Mouse (Mus musculus): ENCODE results near the gene Slc6a6. TPM values are rescaled to one million over a fixed set of nuclear protein-coding genes. Genes with fewer than 3 reads are reported as not detected.

The Slc6a6 gene
- total and polyA plus RNA-seq, 3 experiments: 0.03 to 2.8 TPM; not detected in 1

DNA sequence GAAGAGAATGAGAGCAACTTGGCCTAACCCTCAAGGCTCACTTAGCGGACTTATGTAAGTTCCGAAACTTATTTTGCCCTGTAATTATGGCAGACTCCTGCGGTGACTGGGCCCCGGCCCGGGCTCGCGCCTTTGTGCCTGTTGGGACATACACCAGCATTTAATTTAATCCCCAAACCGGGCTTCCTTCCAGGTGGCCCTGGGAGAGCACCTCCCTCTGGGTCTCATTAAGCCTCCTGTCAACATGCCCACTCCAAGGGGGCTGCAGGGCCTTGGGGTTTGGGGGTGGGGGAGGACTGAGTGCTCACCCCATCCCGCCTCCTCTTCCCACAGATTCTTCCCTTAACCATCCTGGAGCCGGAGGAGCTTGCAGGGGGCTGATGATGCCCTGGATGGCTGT is 37.8 kb upstream of the Slc6a6 start:
- no peak for DNase-seq (ENCODE audit: low spot score)
- Histone ChIP-seq H3K9me3 (replicated peaks) (no peaks in the 10 kb centered on the region), H3K36me3 (replicated peaks) (no peaks in the 10 kb centered on the region), H3K4me1 (ENCODE audit: insufficient read depth, low read depth, low read length) (no peaks in the 10 kb centered on the region), H3K4me3 (ENCODE audit: low read depth, low read length) (no peak overlapping the region), H3K27me3 (ENCODE audit: insufficient read depth, low read length) (no peaks in the 10 kb centered on the region)
- TF ChIP-seq GATA2 (IDR thresholded peaks at IDR 0.05; ENCODE audit: borderline replicate concordance, low read depth, low read length): no peak
- ATAC-seq (ENCODE audit: extremely low read depth, insufficient number of reproducible peaks, low FRiP score, poor library complexity, severe bottlenecking): no peak

DNA sequence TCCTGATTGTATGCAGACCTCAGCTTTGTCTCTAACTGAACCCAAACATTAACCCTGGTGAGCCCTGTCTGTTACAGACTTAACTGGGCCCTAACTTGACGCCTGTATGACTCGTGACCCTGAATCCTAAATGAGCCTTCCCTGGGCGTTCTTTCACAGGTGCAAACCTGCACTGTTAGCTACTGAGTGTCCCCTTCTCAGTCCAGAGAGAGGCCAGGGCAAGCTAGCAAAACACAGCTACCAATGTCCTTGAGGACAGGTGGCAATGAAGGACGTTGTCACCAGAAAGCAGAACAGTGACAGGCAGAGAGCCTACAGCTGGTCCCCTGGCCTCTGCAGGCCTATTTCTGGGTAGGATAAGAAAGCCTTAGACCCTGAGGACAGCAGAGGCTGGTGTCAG is 37.0 kb upstream of the Slc6a6 start:
- TF ChIP-seq TAL1 (conservative IDR thresholded peaks at IDR 0.05; ENCODE audit: low read depth, low read length) (no peak), GATA2 (IDR thresholded peaks at IDR 0.05; ENCODE audit: borderline replicate concordance, low read depth, low read length) (no peak), POLR2AphosphoS5 (IDR thresholded peaks at IDR 0.05; ENCODE audit: insufficient replicate concordance, low read depth, low read length) (no peak), GATA1 (IDR thresholded peaks at IDR 0.05; ENCODE audit: borderline replicate concordance, low read length) (no peak), CTCF (IDR thresholded peaks at IDR 0.05; ENCODE audit: low read depth, low read length) (no peak)
- no peak for DNase-seq (ENCODE audit: low spot score)
- H3K27me3 ChIP-seq (ENCODE audit: insufficient read depth, low read length): no peaks in the 10 kb centered on the region
- no peak overlapping the region for H3K4me3 ChIP-seq (ENCODE audit: low read depth, low read length)
- H3K36me3 ChIP-seq (replicated peaks): no peaks in the 10 kb centered on the region
- H3K9me3 ChIP-seq (replicated peaks): no peaks in the 10 kb centered on the region
- no peak for ATAC-seq (ENCODE audit: extremely low read depth, insufficient number of reproducible peaks, low FRiP score, poor library complexity, severe bottlenecking)
- H3K4me1 ChIP-seq (ENCODE audit: insufficient read depth, low read depth, low read length): no peaks in the 10 kb centered on the region

GRCm38 (mm10) chr6:91647385-91647791 is 36.5 kb upstream of the Slc6a6 start:
- TF ChIP-seq CTCF (IDR thresholded peaks at IDR 0.05; ENCODE audit: low read depth, low read length): no peak
- TF ChIP-seq POLR2AphosphoS5 (IDR thresholded peaks at IDR 0.05; ENCODE audit: insufficient replicate concordance, low read depth, low read length): no peak
- TF ChIP-seq GATA1 (IDR thresholded peaks at IDR 0.05; ENCODE audit: borderline replicate concordance, low read length): no peak
- no peak for TF ChIP-seq TAL1 (conservative IDR thresholded peaks at IDR 0.05; ENCODE audit: low read depth, low read length)
- TF ChIP-seq GATA2 (IDR thresholded peaks at IDR 0.05; ENCODE audit: borderline replicate concordance, low read depth, low read length): no peak
- Histone ChIP-seq H3K4me1 (ENCODE audit: insufficient read depth, low read depth, low read length) (no peaks in the 10 kb centered on the region), H3K27me3 (ENCODE audit: insufficient read depth, low read length) (no peaks in the 10 kb centered on the region), H3K36me3 (replicated peaks) (no peaks in the 10 kb centered on the region), H3K9me3 (replicated peaks) (no peaks in the 10 kb centered on the region), H3K4me3 (ENCODE audit: low read depth, low read length) (no peak overlapping the region)
- DNase-seq (ENCODE audit: low spot score) (no peak), ATAC-seq (ENCODE audit: extremely low read depth, insufficient number of reproducible peaks, low FRiP score, poor library complexity, severe bottlenecking) (no peak)

DNA sequence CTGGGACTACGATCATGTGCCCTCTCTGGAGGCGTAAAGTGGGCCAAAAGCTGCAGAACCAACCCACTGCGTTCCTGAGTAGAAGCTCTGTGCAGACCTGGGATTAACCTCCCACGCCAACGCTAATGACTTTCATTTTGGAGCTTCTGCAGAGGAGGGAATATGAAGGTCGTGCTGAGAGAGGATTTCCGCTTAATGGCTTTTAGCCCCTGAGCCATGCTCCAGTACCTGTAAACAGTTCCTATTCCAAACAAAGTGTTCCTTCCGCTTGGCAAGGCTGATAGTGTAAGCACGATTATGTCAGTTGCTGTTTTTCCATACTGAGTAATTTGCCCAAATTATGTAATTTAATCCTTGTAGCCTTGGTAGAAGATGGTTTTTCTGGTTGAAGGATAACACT is 33.6 kb upstream of the Slc6a6 start:
- no peak for TF ChIP-seq GATA2 (IDR thresholded peaks at IDR 0.05; ENCODE audit: borderline replicate concordance, low read depth, low read length)
- no peak for TF ChIP-seq TAL1 (conservative IDR thresholded peaks at IDR 0.05; ENCODE audit: low read depth, low read length)
- no peak for TF ChIP-seq GATA1 (IDR thresholded peaks at IDR 0.05; ENCODE audit: borderline replicate concordance, low read length)
- TF ChIP-seq CTCF (IDR thresholded peaks at IDR 0.05; ENCODE audit: low read depth, low read length): no peak
- no peak for TF ChIP-seq POLR2AphosphoS5 (IDR thresholded peaks at IDR 0.05; ENCODE audit: insufficient replicate concordance, low read depth, low read length)
- Histone ChIP-seq H3K27me3 (ENCODE audit: insufficient read depth, low read length) (no peaks in the 10 kb centered on the region), H3K4me1 (ENCODE audit: insufficient read depth, low read depth, low read length) (no peaks in the 10 kb centered on the region), H3K36me3 (replicated peaks) (no peaks in the 10 kb centered on the region), H3K4me3 (ENCODE audit: low read depth, low read length) (no peak overlapping the region), H3K9me3 (replicated peaks) (no peaks in the 10 kb centered on the region)
- ATAC-seq (ENCODE audit: extremely low read depth, insufficient number of reproducible peaks, low FRiP score, poor library complexity, severe bottlenecking): no peak
- DNase-seq (ENCODE audit: low spot score): no peak

DNA sequence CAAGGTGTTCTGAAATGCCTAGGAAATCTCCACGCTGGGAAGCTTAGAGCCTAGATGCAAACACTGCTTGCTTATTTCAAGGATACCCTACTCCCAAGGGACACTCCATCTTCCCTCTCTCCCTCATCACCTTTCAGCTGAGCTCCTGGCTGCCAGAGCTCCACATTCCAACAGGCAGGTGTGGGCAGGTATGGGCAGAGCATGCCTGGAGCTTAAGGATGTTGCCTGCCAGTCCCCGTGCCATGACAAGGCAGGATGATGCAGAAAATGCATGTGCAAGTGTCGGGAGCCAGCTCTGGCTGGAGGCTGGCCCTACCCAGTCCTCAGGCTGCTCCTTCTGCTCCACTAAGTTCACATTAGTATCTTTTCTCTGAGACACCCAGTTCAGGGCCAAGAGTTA is 31.6 kb upstream of the Slc6a6 start:
- DNase-seq (ENCODE audit: low spot score) (no peak), ATAC-seq (ENCODE audit: extremely low read depth, insufficient number of reproducible peaks, low FRiP score, poor library complexity, severe bottlenecking) (no peak)
- TF ChIP-seq CTCF (IDR thresholded peaks at IDR 0.05; ENCODE audit: low read depth, low read length) (no peak), TAL1 (conservative IDR thresholded peaks at IDR 0.05; ENCODE audit: low read depth, low read length) (no peak), GATA2 (IDR thresholded peaks at IDR 0.05; ENCODE audit: borderline replicate concordance, low read depth, low read length) (no peak), POLR2AphosphoS5 (IDR thresholded peaks at IDR 0.05; ENCODE audit: insufficient replicate concordance, low read depth, low read length) (no peak), GATA1 (IDR thresholded peaks at IDR 0.05; ENCODE audit: borderline replicate concordance, low read length) (no peak)
- Histone ChIP-seq H3K9me3 (replicated peaks) (no peaks in the 10 kb centered on the region), H3K4me3 (ENCODE audit: low read depth, low read length) (no peak overlapping the region), H3K4me1 (ENCODE audit: insufficient read depth, low read depth, low read length) (no peaks in the 10 kb centered on the region), H3K27me3 (ENCODE audit: insufficient read depth, low read length) (0 out of 2 replicates have a peak, but pooled peaks cover 2% of the 10 kb centered on the region), H3K36me3 (replicated peaks) (no peaks in the 10 kb centered on the region)

DNA sequence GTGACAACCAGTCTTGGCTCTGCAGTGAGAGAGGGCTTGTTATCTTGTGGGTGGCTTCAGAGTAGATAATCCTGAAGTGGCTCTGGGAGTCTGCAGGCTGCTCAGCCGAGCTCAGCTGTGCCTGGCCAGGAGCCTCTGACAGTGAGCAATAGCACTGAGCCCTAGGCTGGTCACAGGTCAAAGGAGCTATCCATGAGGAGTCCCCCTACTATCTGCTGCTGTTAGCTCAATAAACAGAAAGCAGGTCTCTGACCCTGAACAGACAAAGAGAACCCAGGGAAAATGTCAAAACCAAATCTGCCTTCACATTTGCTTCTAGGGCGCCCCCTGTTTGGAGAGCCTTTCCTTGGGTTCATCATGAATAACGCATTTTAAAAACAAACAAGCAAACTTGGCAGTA is 28.6 kb upstream of the Slc6a6 start:
- no peak for ATAC-seq (ENCODE audit: extremely low read depth, insufficient number of reproducible peaks, low FRiP score, poor library complexity, severe bottlenecking)
- no peak overlapping the region for H3K4me3 ChIP-seq (ENCODE audit: low read depth, low read length)
- H3K27me3 ChIP-seq (ENCODE audit: insufficient read depth, low read length): 0 out of 2 replicates have a peak, but pooled peaks cover 2% of the 10 kb centered on the region
- no peaks in the 10 kb centered on the region for H3K36me3 ChIP-seq (replicated peaks)
- TF ChIP-seq POLR2AphosphoS5 (IDR thresholded peaks at IDR 0.05; ENCODE audit: insufficient replicate concordance, low read depth, low read length): no peak
- no peak for TF ChIP-seq GATA1 (IDR thresholded peaks at IDR 0.05; ENCODE audit: borderline replicate concordance, low read length)
- H3K9me3 ChIP-seq (replicated peaks): no peaks in the 10 kb centered on the region
- no peak for DNase-seq (ENCODE audit: low spot score)
- no peaks in the 10 kb centered on the region for H3K4me1 ChIP-seq (ENCODE audit: insufficient read depth, low read depth, low read length)

GRCm38 (mm10) chr6:91655874-91656433 is 27.9 kb upstream of the Slc6a6 start:
- Histone ChIP-seq H3K27me3 (ENCODE audit: insufficient read depth, low read length) (0 out of 2 replicates have a peak, but pooled peaks cover 2% of the 10 kb centered on the region), H3K4me1 (ENCODE audit: insufficient read depth, low read depth, low read length) (no peaks in the 10 kb centered on the region), H3K36me3 (replicated peaks) (no peaks in the 10 kb centered on the region), H3K4me3 (ENCODE audit: low read depth, low read length) (no peak overlapping the region), H3K9me3 (replicated peaks) (no peaks in the 10 kb centered on the region)
- TF ChIP-seq TAL1 (conservative IDR thresholded peaks at IDR 0.05; ENCODE audit: low read depth, low read length) (no peak), GATA1 (IDR thresholded peaks at IDR 0.05; ENCODE audit: borderline replicate concordance, low read length) (no peak), GATA2 (IDR thresholded peaks at IDR 0.05; ENCODE audit: borderline replicate concordance, low read depth, low read length) (no peak), POLR2AphosphoS5 (IDR thresholded peaks at IDR 0.05; ENCODE audit: insufficient replicate concordance, low read depth, low read length) (no peak), CTCF (IDR thresholded peaks at IDR 0.05; ENCODE audit: low read depth, low read length) (no peak)
- DNase-seq (ENCODE audit: low spot score): no peak
- ATAC-seq (ENCODE audit: extremely low read depth, insufficient number of reproducible peaks, low FRiP score, poor library complexity, severe bottlenecking): no peak
